11 mouse cellular contexts compared by ENCODE assay signal in genomic region chr10:128938457-128938856, GRCm38 (mm10). TPM values are rescaled to one million over a fixed set of nuclear protein-coding genes. Genes with fewer than 3 reads are reported as not detected.
A peak's percentile ranks its signal among the peaks of the same experiment; 100 is the strongest.
DNase-seq lines count a peak whose midpoint lies in the region; ATAC-seq and TF ChIP-seq lines count a peak whose summit lies in the region.
"Had no signal": no experiment of that assay in that cellular context is flagged by ENCODE, and none has a peak within 500 bp of the region (broad histone marks: within the 10 kb centered on the region; RNA-seq: fewer than 3 reads in every experiment).

No protein-coding gene starts in this region.

- intact Hi-C loops in heart, adult 2 months (cut with DNase I) = no loop called here

- peak overlapping the region; percentile 84 for H3K27ac ChIP-seq in heart, adult 2 months
- H3K27ac ChIP-seq in heart, embryonic 11.5 days (ENCODE audit: low read depth, low read length) = no peak overlapping the region
- H3K27ac ChIP-seq: stomach, embryonic 15.5 days had no signal

- ATAC-seq in heart, embryonic 11.5 days (replicated peaks; ENCODE audit: insufficient number of reproducible peaks, low FRiP score, low TSS enrichment) = no peak
- no peak for ATAC-seq in megakaryocyte, adult 5-6 weeks (ENCODE audit: poor library complexity, severe bottlenecking)
- ATAC-seq: CD4-positive, CD25-positive, alpha-beta regulatory T cell, adult 4 months had no signal

- no peaks in the 10 kb centered on the region for H3K27me3 ChIP-seq in heart, adult 2 months (ENCODE audit: control insufficient read depth, insufficient read depth, low read length)
- H3K27me3 ChIP-seq in heart, embryonic 11.5 days (ENCODE audit: control insufficient read depth, insufficient read depth, low read length) = peaks cover 23% of the 10 kb centered on the region

- H3K9me3 ChIP-seq in heart, embryonic 11.5 days (replicated peaks; ENCODE audit: control insufficient read depth, low read length) = no peaks in the 10 kb centered on the region
- H3K9me3 ChIP-seq: stomach, embryonic 15.5 days had no signal

- 41% methylated on average over 9 of the region's 9 CpGs for WGBS in heart, adult 2 months
- 77% methylated on average over 9 of the region's 9 CpGs for WGBS in heart, embryonic 11.5 days (ENCODE audit: insufficient replicate concordance)

- no peak; the same call in 1 of the 2 replicates for TF ChIP-seq POLR2A in heart, adult 2 months (IDR thresholded peaks at IDR 0.05; ENCODE audit: insufficient read depth, low read depth, low read length)

- no peak for TF ChIP-seq CTCF in heart, adult 2 months (IDR thresholded peaks at IDR 0.05)

- no peak overlapping the region for H3K4me2 ChIP-seq in heart, embryonic 11.5 days
- H3K4me2 ChIP-seq: stomach, embryonic 15.5 days had no signal

- DNase-seq in heart, adult 2 months = peak; percentile 78 to 87
- peak; percentile 78 for DNase-seq in Muller cell, postnatal 12 days (ENCODE audit: inconsistent ontology term)
- DNase-seq in cerebellum, postnatal 4 days (ENCODE audit: low spot score in 2 of 2) = peak; percentile 46 to 88
- peak; percentile 90 for DNase-seq in kidney, postnatal 14 days
- no peak for DNase-seq in thymus, postnatal 25 days
- DNase-seq in right cerebral cortex, postnatal 4 days = no peak

- no peak overlapping the region for H3K9ac ChIP-seq in heart, adult 2 months (ENCODE audit: low read depth, low read length)
- H3K9ac ChIP-seq in heart, embryonic 11.5 days (ENCODE audit: low read depth, low read length) = no peak overlapping the region
- H3K9ac ChIP-seq: stomach, embryonic 15.5 days had no signal

- 0 out of 2 replicates have a peak overlapping the region, but pooled peaks have one; percentile 4 for H3K4me3 ChIP-seq in heart, adult 2 months
- H3K4me3 ChIP-seq in heart, embryonic 11.5 days (ENCODE audit: low read depth, low read length) = no peak overlapping the region
- H3K4me3 ChIP-seq: stomach, embryonic 15.5 days had no signal

- peak; percentile 86 for TF ChIP-seq EP300 in heart, adult 2 months (IDR thresholded peaks at IDR 0.05; ENCODE audit: insufficient read depth, low read depth, low read length)

- peaks cover 3% of the 10 kb centered on the region for H3K4me1 ChIP-seq in heart, adult 2 months (ENCODE audit: control insufficient read depth, insufficient read depth, low read length)
- peaks cover 11% of the 10 kb centered on the region for H3K4me1 ChIP-seq in heart, embryonic 11.5 days (ENCODE audit: control insufficient read depth, insufficient read depth, low read length)

- H3K36me3 ChIP-seq in heart, adult 2 months (ENCODE audit: control insufficient read depth, insufficient read depth, low read length) = no peaks in the 10 kb centered on the region
- H3K36me3 ChIP-seq in heart, embryonic 11.5 days (ENCODE audit: control insufficient read depth, insufficient read depth, low read length) = no peaks in the 10 kb centered on the region
- H3K36me3 ChIP-seq: stomach, embryonic 15.5 days had no signal

- no peaks in the 10 kb centered on the region for H3K79me2 ChIP-seq in heart, adult 2 months (replicated peaks; ENCODE audit: control insufficient read depth, insufficient read depth, low read length)

RNA-seq across cellular contexts. Expression of gene Itga7, which starts 4.8 kb away (rescaled TPM):
- total RNA-seq in heart, adult 2 months (2021) = 100 to 1,000 TPM; 140 to 155 TPM
- polyA plus RNA-seq in heart, adult 2 months (2012; rRNA removed) = 151 and 206 TPM in 2 replicates
- 0.43 and 0.79 TPM in 2 replicates for polyA plus RNA-seq in heart, embryonic 11.5 days (2014; fragmentation: Nextera tagmentation; extraction: Ambion mirVana)
- total RNA-seq in megakaryocyte, adult 5-6 weeks (2015) = not detected in 2 replicates
- total RNA-seq in megakaryocyte, adult 5-6 weeks (2017) = not detected in 2 replicates
- total RNA-seq: hematopoietic stem cell, adult 5-6 weeks had no signal

RNA-seq across cellular contexts. Expression of gene Bloc1s1, which starts 14.6 kb away (rescaled TPM):
- total RNA-seq in heart, adult 2 months (2021) = 100 to 1,000 TPM; 181 to 201 TPM
- polyA plus RNA-seq in heart, adult 2 months (2012; rRNA removed) = 229 and 234 TPM in 2 replicates
- 195 and 206 TPM in 2 replicates for polyA plus RNA-seq in heart, embryonic 11.5 days (2014; fragmentation: Nextera tagmentation; extraction: Ambion mirVana)
- total RNA-seq in megakaryocyte, adult 5-6 weeks (2015) = 190 and 212 TPM in 2 replicates
- 135 and 165 TPM in 2 replicates for total RNA-seq in megakaryocyte, adult 5-6 weeks (2017)

RNA-seq across cellular contexts. Expression of gene Rdh5, which starts 15.8 kb away (rescaled TPM):
- 1 to 10 TPM; 5.2 to 5.9 TPM for total RNA-seq in heart, adult 2 months (2021)
- polyA plus RNA-seq in heart, adult 2 months (2012; rRNA removed) = 19.4 and 24.9 TPM in 2 replicates
- polyA plus RNA-seq in heart, embryonic 11.5 days (2014; fragmentation: Nextera tagmentation; extraction: Ambion mirVana) = 6.1 and 8.1 TPM in 2 replicates
- total RNA-seq in megakaryocyte, adult 5-6 weeks (2015) = 3.4 and 6.0 TPM in 2 replicates
- 0.94 and 3.6 TPM in 2 replicates for total RNA-seq in megakaryocyte, adult 5-6 weeks (2017)

RNA-seq across cellular contexts. Expression of gene Mettl7b, which starts 22.3 kb away (rescaled TPM):
- total RNA-seq in heart, adult 2 months (2021) = not detected
- 0.18 and 0.53 TPM in 2 replicates for polyA plus RNA-seq in heart, adult 2 months (2012; rRNA removed)
- polyA plus RNA-seq in heart, embryonic 11.5 days (2014; fragmentation: Nextera tagmentation; extraction: Ambion mirVana) = not detected in 2 replicates
- not detected in 2 replicates for total RNA-seq in megakaryocyte, adult 5-6 weeks (2015)
- total RNA-seq in megakaryocyte, adult 5-6 weeks (2017) = not detected in 2 replicates
- total RNA-seq: hematopoietic stem cell, adult 5-6 weeks had no signal
- polyA plus RNA-seq: CD4-positive, CD25-positive, alpha-beta regulatory T cell, adult 4 months had no signal

RNA-seq across cellular contexts. Expression of gene Cd63, which starts 37.7 kb away (rescaled TPM):
- total RNA-seq in heart, adult 2 months (2021) = 100 to 1,000 TPM; 132 to 156 TPM
- polyA plus RNA-seq in heart, adult 2 months (2012; rRNA removed) = 83.2 and 101 TPM in 2 replicates
- 296 and 306 TPM in 2 replicates for polyA plus RNA-seq in heart, embryonic 11.5 days (2014; fragmentation: Nextera tagmentation; extraction: Ambion mirVana)
- total RNA-seq in megakaryocyte, adult 5-6 weeks (2015) = 60.5 and 76.0 TPM in 2 replicates
- 46.8 and 47.1 TPM in 2 replicates for total RNA-seq in megakaryocyte, adult 5-6 weeks (2017)

Comparison
In these comparisons a context has a peak if more than half of its experiments do, and no peak if none do; other contexts are left out.
1. DNase-seq: peak in heart, adult 2 months (2 of 2), Muller cell, postnatal 12 days (single experiment), cerebellum, postnatal 4 days (2 of 2) and kidney, postnatal 14 days (single experiment); none in thymus, postnatal 25 days (single experiment) and right cerebral cortex, postnatal 4 days (single experiment).
2. RNA of gene Itga7, which starts 4.8 kb away (total RNA-seq): 140 to 155 TPM in heart, adult 2 months; not detected in megakaryocyte, adult 5-6 weeks; every median in the first group is over 100 times any median in the second.